Mouse (Mus musculus): ENCODE results near the gene Gm14226. TPM values are rescaled to one million over a fixed set of nuclear protein-coding genes. Genes with fewer than 3 reads are reported as not detected.
A peak's percentile ranks its signal among the peaks of the same experiment; 100 is the strongest.
"Not testable (repeated sequence)": the region's sequence is repeated elsewhere in the genome, so short reads cannot be mapped to it uniquely, and the experiment has no call there.

The Gm14226 gene
- polyA plus RNA-seq, 1 experiment from 2014 or later: 0.36 TPM

DNA sequence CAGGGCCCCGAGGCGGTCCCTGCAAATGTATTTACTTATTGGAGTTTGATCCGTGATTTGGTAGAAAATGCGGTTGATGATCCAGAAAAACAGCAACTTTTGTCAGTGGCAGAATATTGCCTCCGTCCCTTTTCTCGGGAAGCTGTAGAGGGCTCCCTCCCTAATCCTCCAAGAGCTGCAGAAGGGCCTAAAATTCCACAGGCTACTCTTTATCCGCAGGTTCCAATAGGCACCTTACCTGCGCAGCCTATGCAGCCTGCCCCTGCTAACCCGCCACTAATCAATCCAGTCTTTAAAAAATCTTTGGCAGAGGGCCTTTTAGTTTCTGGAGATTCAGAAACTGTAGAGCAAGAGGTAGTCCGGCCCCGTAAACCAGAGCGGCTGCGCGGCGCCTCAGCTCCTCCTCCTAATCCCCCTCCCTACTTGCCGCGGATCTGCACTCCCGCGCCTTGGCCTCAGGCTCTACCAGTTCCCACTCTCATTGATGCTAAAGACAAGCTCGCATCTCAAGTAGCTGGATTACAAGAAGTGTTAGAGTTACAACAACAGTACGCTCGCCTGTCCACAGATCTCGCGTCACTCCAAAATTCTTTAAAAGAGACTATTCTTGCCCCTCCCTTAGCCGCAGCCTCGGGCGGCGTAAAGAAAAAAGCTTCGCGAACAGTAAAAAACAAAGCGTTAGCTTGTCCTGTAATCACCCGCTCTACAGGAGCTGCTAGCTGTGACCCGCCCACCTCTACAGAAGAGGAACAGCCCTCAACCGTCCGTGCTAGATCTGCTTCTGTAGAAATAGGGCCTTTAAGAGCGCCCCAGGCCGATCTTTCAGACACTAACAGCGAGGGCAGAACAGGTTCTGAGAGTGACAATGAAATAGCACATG, 936 bp downstream of the Gm14226 start:
- Histone ChIP-seq H3K4me1 (replicated peaks) (peaks cover 19% of the 10 kb centered on the region), H3K4me3 (peak overlapping the region; percentile 47), H3K27me3 (peaks cover 4% of the 10 kb centered on the region; the same call in 1 of the 2 replicates), H3K36me3 (no peaks in the 10 kb centered on the region), H3K4me2 (peak overlapping the region; percentile 96), H3K27ac (replicated peaks) (peak overlapping the region; percentile 82), H3K9me3 (no peaks in the 10 kb centered on the region), H3K9ac (peak overlapping the region; percentile 70)
- peak; percentile 95 for ATAC-seq (ENCODE audit: low read depth)
- WGBS: under 1% methylated on average over 38 of the region's 38 CpGs

DNA sequence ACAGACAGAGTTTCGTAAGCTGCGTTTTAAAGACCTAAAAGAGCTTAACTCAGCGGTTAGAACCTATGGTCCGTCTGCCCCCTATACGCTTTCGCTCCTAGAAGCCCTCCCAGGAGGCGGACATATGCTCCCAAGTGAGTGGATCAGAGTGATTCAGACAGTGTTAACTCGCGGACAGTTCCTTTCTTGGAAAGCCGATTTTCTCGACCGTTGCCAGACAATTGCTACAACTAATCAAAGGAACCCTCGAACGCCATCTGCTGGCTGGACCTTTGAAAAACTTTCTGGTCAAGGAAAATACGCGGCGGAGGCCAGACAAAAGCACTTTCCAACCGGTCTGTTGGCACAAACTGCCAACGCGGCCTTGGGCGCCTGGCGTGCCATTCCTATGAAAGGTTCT, 1.6 kb downstream of the Gm14226 start:
- peak overlapping the region; percentile 47 for H3K4me3 ChIP-seq
- H3K27ac ChIP-seq (replicated peaks): peak overlapping the region; percentile 82
- H3K9ac ChIP-seq: peak overlapping the region; percentile 70
- ATAC-seq (ENCODE audit: low read depth): peak; percentile 85
- H3K27me3 ChIP-seq: peaks cover 4% of the 10 kb centered on the region; the same call in 1 of the 2 replicates
- no peaks in the 10 kb centered on the region for H3K36me3 ChIP-seq
- H3K4me2 ChIP-seq: peak overlapping the region; percentile 96
- no peaks in the 10 kb centered on the region for H3K9me3 ChIP-seq
- H3K4me1 ChIP-seq (replicated peaks): peaks cover 19% of the 10 kb centered on the region
- under 1% methylated on average over 22 of the region's 22 CpGs for WGBS

DNA sequence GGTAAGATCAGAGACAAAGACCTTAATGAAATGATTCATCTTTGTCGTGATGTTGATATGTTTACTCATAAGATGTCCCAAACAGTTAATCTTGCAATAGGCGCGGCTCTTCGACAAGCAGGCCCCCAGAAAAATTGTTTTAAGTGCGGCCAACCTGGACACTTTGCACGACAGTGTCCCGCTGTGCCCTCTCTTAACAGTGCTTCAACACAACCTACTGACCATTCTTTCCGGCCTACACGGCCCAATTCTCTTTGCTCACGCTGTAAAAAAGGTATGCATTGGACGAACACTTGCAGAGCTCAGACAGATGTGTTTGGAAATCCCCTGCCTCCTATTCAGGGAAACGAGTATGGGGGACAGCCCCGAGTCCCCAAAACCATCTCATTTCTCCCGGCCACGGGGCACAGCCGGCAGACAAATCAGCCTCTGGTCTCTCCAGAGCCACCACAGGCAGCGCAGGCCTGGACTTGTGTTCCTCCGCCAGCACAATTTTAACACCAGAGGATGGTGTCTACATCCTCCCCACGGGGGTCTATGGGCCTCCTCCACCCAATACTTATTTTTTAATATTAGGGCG, 2.3 kb downstream of the Gm14226 start:
- H3K9me3 ChIP-seq; H3K27ac ChIP-seq (replicated peaks); H3K27me3 ChIP-seq; H3K4me3 ChIP-seq; H3K36me3 ChIP-seq; H3K9ac ChIP-seq: not testable (repeated sequence)
- peak; percentile 48 for ATAC-seq (ENCODE audit: low read depth)
- H3K4me2 ChIP-seq: peak overlapping the region; percentile 96
- 17% methylated on average over 20 of the region's 20 CpGs for WGBS
- H3K4me1 ChIP-seq (replicated peaks): peaks cover 19% of the 10 kb centered on the region

DNA sequence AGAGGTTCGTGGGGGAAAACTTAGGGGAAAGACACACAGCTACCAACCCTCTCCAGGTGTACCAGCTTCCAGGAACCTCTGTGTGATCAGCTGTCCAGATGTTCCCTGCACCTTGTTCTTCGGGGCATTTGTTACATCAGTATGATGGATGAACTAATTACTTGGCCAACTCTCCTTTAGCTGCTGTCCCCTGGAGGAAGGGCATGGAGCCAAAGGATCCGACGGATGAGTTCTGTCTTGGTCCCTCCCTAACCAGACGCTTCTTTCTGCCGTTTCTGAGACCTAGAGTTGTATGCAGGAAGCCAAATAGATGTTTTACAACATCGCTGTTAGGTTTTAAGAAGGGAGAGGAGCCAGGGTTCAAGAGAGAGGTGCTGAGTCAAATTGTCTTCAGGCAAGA, 12.8 kb downstream of the Gm14226 start:
- H3K4me2 ChIP-seq: no peak overlapping the region
- no peaks in the 10 kb centered on the region for H3K36me3 ChIP-seq
- no peak overlapping the region for H3K9ac ChIP-seq
- H3K27ac ChIP-seq (replicated peaks): no peak overlapping the region
- no peak overlapping the region for H3K4me3 ChIP-seq
- H3K4me1 ChIP-seq (replicated peaks): no peaks in the 10 kb centered on the region
- no peaks in the 10 kb centered on the region for H3K9me3 ChIP-seq
- 59% methylated on average over 7 of the region's 7 CpGs for WGBS
- ATAC-seq (ENCODE audit: low read depth): no peak
- no peaks in the 10 kb centered on the region for H3K27me3 ChIP-seq

DNA sequence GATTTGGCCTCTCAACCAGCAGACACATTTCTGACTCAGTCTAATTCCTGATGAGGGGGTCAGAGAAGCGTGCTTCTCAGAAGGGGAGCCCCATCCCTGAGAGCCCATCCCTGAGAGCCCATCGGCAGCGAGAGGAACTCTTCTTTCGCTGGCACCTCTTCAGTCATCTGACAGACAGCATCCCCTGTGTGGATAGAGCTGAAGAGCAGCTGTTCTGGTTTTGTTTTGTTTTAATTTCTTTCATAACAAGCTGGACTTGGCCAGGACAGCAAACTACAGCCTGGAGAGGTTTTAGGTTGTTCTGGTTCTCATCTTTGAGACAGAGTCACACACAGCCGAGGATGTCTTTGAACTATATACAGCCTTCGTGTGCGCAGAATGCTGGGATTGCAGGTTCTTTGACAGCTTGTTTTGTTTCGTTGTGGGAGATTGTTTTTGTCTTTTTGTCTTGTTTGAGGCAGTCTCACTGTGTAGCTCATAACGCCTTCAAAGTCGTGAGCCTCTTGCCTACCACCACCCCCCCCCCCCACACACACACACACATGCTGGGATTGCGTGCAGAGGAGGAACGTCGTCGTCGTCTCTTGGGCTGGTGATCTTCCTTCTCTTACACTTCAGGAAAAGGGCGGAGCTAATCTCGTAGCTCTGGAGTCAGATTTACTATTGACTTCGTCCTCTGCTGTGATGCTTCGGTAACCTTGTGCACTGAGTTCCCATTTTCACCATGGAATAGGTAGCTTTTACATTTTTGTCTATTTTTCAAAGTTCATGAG, 15.1 kb downstream of the Gm14226 start:
- ATAC-seq (ENCODE audit: low read depth): no peak

DNA sequence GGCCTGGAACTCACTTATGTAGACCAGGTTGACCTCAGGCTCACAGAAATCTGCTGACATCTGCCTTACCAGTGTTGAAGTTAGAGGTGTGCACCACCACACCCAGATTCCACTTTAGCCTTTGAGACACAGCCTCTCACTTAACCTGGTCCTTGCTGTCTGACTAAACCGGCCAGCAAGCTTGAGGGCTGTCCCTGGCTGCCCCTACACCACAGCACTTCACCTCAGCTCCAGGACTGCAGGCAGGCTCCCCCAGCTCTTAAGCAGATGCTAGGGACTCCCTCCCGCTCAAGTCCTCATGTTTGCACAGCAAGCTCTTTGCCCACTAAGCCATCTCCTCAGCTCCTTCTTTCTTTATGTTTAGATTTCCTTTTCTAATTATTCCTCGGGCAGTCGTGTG, 21.9 kb downstream of the Gm14226 start:
- Histone ChIP-seq H3K4me1 (replicated peaks) (no peaks in the 10 kb centered on the region), H3K4me3 (no peak overlapping the region), H3K4me2 (no peak overlapping the region), H3K27me3 (no peaks in the 10 kb centered on the region), H3K27ac (replicated peaks) (no peak overlapping the region), H3K9me3 (no peaks in the 10 kb centered on the region), H3K36me3 (no peaks in the 10 kb centered on the region), H3K9ac (no peak overlapping the region)
- ATAC-seq (ENCODE audit: low read depth): no peak
- WGBS: 83% methylated on average over 4 of the region's 4 CpGs

More for the DNA sequence above, 15.1 kb downstream of the Gm14226 start:
- no peak overlapping the region for H3K9ac ChIP-seq
- no peaks in the 10 kb centered on the region for H3K36me3 ChIP-seq
- no peaks in the 10 kb centered on the region for H3K4me1 ChIP-seq (replicated peaks)
- no peaks in the 10 kb centered on the region for H3K9me3 ChIP-seq
- no peak overlapping the region for H3K27ac ChIP-seq (replicated peaks)
- H3K27me3 ChIP-seq: no peaks in the 10 kb centered on the region
- no peak overlapping the region for H3K4me3 ChIP-seq
- H3K4me2 ChIP-seq: no peak overlapping the region
- 51% methylated on average over 19 of the region's 19 CpGs for WGBS

DNA sequence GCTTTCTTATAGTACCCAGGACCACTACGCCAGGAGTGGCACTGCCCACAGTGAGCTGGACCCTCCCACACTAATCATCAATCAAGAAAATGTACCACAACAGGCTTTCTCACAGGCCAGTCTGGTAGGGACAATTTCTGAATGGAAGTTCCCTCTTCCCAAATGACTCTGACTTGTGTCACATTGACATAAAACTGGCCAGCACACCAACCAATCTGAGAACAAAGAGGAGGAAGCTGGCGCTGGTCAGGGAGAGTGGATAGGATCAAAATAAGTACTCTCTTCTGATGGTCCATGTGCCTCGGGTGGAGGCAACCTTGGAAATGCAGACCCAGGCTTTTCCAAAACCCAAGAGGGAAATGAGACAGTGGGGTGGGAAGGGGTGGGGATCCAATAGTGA, 26.5 kb downstream of the Gm14226 start:
- Histone ChIP-seq H3K4me2 (no peak overlapping the region), H3K9me3 (no peaks in the 10 kb centered on the region), H3K4me1 (replicated peaks) (no peaks in the 10 kb centered on the region), H3K4me3 (no peak overlapping the region), H3K27me3 (no peaks in the 10 kb centered on the region), H3K36me3 (no peaks in the 10 kb centered on the region), H3K27ac (replicated peaks) (no peak overlapping the region), H3K9ac (no peak overlapping the region)
- 82% methylated on average over 3 of the region's 3 CpGs for WGBS
- ATAC-seq (ENCODE audit: low read depth): no peak

DNA sequence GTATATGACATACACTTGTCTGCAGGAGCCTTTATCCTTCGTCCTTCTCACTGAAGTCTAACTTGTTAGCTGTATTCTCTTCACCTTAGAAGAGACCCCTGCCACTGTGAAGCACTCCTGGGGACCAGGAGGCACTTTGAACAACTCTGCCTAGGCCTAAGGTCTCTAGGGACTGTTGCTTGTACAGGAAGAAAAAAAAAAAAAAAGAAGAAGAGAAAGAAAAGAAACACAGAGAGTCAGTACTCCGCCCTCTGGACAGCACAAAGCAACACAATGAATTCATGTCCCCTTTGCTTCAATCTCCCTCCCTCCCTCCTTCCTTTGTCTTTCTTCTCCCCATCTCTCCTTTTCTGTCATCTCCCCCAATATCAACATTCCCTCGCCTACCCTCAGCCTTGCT, 27.0 kb downstream of the Gm14226 start:
- H3K4me3 ChIP-seq: no peak overlapping the region
- 53% methylated on average over 3 of the region's 3 CpGs for whole genome bisulfite sequencing

DNA sequence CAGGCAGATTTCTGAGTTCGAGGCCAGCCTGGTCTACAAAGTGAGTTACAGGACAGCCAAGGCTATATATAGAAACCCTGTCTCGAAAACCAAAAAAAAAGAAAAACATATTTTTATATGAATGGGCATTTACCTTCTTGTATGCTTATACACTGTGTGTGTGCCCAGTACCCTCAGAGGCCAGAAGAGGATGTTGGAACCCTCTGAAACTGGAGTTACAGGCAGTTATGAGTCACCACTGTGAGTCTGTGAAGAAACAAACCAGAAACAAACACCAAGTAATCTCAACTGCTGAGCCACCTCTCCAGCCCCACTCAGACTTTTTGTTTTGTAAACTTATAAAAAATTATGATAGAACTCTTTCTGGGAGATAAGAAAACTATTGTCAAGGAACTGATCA, 28.7 kb downstream of the Gm14226 start:
- ATAC-seq (ENCODE audit: low read depth): no peak
- no peak overlapping the region for H3K4me2 ChIP-seq
- no peaks in the 10 kb centered on the region for H3K9me3 ChIP-seq
- no peak overlapping the region for H3K4me3 ChIP-seq
- H3K27ac ChIP-seq (replicated peaks): no peak overlapping the region
- H3K27me3 ChIP-seq: no peaks in the 10 kb centered on the region
- 81% methylated on average over 2 of the region's 2 CpGs for WGBS
- H3K9ac ChIP-seq: no peak overlapping the region
- peaks cover 13% of the 10 kb centered on the region for H3K4me1 ChIP-seq (replicated peaks)
- H3K36me3 ChIP-seq: no peaks in the 10 kb centered on the region

More for the DNA sequence above, 27.0 kb downstream of the Gm14226 start:
- Histone ChIP-seq H3K27ac (replicated peaks) (no peak overlapping the region), H3K4me1 (replicated peaks) (peaks cover 2% of the 10 kb centered on the region), H3K27me3 (no peaks in the 10 kb centered on the region), H3K36me3 (no peaks in the 10 kb centered on the region), H3K9me3 (no peaks in the 10 kb centered on the region), H3K4me2 (no peak overlapping the region), H3K9ac (no peak overlapping the region)
- no peak for ATAC-seq (ENCODE audit: low read depth)

DNA sequence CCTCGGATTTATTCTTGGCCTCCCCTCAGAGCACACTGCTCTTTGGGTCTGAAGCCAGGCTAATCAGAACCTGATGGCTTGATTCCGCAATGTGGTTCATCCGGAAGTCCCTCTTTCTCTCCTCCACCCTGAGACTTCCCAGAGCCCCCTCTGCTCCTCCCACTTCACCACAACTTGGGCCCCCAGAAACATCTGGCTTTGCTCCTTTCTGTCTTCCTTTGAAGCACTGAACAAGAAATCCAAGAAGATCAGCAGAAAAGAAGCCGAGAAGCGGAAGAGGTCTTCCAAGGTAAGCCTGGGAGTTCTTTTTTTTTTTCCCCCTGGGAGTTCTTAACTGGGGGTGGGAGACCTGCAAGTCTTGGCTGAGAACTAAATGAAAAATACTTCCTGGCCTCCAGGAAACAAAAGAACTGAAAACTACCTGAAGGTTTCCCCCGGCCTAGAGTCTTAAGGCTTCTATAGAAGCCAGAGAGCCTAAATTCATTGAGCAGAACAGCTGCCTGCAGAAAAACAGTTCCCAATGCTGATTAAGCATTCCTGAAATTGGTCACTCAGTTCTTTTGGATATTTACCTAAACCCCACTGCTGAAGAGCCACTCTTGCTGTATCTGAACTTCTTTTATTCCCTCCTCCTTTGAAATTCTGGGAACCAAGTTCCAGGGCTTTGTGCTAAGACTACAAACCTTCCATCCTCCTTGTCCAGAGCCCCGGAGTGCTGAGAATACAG, 29.5 kb downstream of the Gm14226 start:
- Histone ChIP-seq H3K9ac (no peak overlapping the region), H3K4me1 (replicated peaks) (peaks cover 14% of the 10 kb centered on the region), H3K9me3 (no peaks in the 10 kb centered on the region), H3K4me3 (no peak overlapping the region), H3K4me2 (no peak overlapping the region), H3K27ac (replicated peaks) (no peak overlapping the region), H3K27me3 (no peaks in the 10 kb centered on the region), H3K36me3 (no peaks in the 10 kb centered on the region)
- 77% methylated on average over 7 of the region's 7 CpGs for WGBS
- no peak for ATAC-seq (ENCODE audit: low read depth)

DNA sequence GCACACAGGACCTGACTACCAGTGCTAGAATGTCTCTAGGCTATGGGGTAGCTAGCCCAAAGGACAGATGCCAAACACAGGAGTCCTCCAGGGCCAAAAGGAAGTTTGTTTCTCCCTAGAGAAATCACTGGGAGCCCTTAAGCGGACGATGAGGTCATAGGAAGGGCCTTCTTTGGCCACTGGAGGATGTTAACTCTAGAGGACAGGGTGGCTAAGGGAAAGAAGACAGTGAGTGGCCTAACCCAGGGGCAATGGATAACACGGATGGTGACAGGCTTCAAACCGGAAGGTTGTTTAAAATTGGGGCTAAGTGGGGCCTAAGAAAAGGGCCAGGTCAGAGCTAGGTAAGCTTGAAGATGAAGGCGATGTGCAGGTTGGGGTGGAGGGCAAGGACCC, 32.0 kb downstream of the Gm14226 start:
- Histone ChIP-seq H3K4me1 (replicated peaks) (peaks cover 14% of the 10 kb centered on the region), H3K27me3 (no peaks in the 10 kb centered on the region), H3K9ac (peak overlapping the region; percentile 80), H3K4me3 (peak overlapping the region; percentile 51), H3K4me2 (peak overlapping the region; percentile 76), H3K36me3 (no peaks in the 10 kb centered on the region), H3K27ac (replicated peaks) (peak overlapping the region; percentile 90), H3K9me3 (no peaks in the 10 kb centered on the region)
- 22% methylated on average over 5 of the region's 5 CpGs for WGBS
- ATAC-seq (ENCODE audit: low read depth): peak; percentile 52
